Mouse (Mus musculus): ENCODE measurements around the gene Cnnm2.

DNA sequence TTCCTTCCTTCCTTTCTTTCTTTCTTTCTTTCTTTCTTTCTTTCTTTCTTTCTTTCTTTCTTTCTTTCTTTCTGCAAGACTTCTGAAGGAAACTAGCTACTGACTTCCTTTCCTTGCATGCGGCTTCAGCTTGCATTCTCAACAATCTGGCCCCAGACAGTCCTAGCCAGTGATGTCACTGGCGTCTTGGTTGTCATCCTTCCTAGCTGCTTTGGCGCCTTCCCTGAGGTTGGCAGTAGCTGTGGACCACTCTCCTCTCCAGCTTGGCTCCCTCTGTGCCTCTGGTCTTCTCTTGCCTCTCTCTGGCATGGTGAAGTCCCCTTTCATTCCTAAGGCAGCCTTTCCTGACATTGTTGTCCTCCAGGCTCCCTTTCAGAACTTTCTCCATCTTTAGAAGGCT is 15.5 kb downstream of the Cnnm2 start:
- no peak for TF ChIP-seq ZC3H11A (IDR thresholded peaks at IDR 0.05; ENCODE audit: borderline replicate concordance, low read depth, low read length)
- TF ChIP-seq CHD2 (IDR thresholded peaks at IDR 0.05; ENCODE audit: low read depth, low read length): no peak
- no peak for TF ChIP-seq ZNF384 (IDR thresholded peaks at IDR 0.05; ENCODE audit: low read depth, low read length)
- no peak for TF ChIP-seq HCFC1 (IDR thresholded peaks at IDR 0.05; ENCODE audit: borderline replicate concordance, insufficient read depth, low read length)
- TF ChIP-seq MAFK (IDR thresholded peaks at IDR 0.05; ENCODE audit: insufficient read depth, low read depth, low read length): no peak

All from ES-E14 (cell line).